Mouse (Mus musculus): ENCODE data around the gene Gnai2. TPM values are rescaled to one million over a fixed set of nuclear protein-coding genes. Genes with fewer than 3 reads are reported as not detected.
A peak's percentile ranks its signal among the peaks of the same experiment; 100 is the strongest.

Gene Gnai2
- polyA plus RNA-seq, 1 experiment from 2014 or later: 144 TPM

GRCm38 (mm10) chr9:107669480-107669945 lies 34.3 kb upstream of the Gnai2 start, which contains the start of gene Slc38a3:
Gene Slc38a3, minus strand, starts transcription at chr9:107669530.
- 69% methylated on average over 9 of the region's 9 CpGs for WGBS (ENCODE audit: insufficient replicate concordance)
- no peak for DNase-seq
- Histone ChIP-seq H3K4me2 (no peak within 1 kb of the TSS), H3K27ac (no peak within 1 kb of the TSS), H3K4me3 (replicated peaks) (no peak within 1 kb of the TSS), H3K9ac (no peak within 1 kb of the TSS), H3K4me1 (replicated peaks) (peaks cover 23% of the 10 kb centered on the region), H3K36me3 (no peaks in the 10 kb centered on the region), H3K27me3 (peaks cover 74% of the 10 kb centered on the region), H3K9me3 (replicated peaks) (no peaks in the 10 kb centered on the region)
- ATAC-seq (ENCODE audit: low read depth): no peak

- Histone ChIP-seq H3K27me3 (peaks cover 71% of the 10 kb centered on the region), H3K4me1 (replicated peaks) (peaks cover 23% of the 10 kb centered on the region), H3K9ac (no peak overlapping the region), H3K27ac (no peak overlapping the region), H3K4me3 (replicated peaks) (no peak overlapping the region), H3K4me2 (no peak overlapping the region), H3K9me3 (replicated peaks) (no peaks in the 10 kb centered on the region), H3K36me3 (no peaks in the 10 kb centered on the region)
- DNase-seq: no peak
- ATAC-seq (ENCODE audit: low read depth): no peak
- WGBS (ENCODE audit: insufficient replicate concordance): 56% methylated on average over 3 of the region's 3 CpGs
Measured at GRCm38 (mm10) chr9:107668916-107669315, 33.7 kb upstream of the Gnai2 start.

DNA sequence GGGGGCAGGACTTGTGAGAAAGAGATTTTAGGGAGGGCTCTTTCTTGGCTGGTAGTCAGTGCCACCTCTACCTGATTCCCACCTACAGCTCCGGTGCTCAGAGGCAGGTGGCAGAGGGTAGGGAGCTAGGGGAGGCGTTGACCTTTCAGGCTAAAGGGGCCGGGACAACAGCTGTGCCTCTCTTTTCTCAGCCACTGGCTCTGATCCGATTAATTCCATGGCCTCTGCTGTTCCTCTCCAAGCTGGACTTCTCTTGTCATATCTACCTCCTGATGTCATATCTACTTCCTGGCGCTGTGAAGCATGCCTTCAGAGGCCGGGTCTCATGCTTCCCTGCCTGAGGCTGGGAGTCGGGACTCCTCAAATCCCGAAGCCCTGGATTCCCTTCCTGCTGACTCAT lies 32.8 kb upstream of the Gnai2 start:
- no peak for DNase-seq
- no peak overlapping the region for H3K27ac ChIP-seq
- ATAC-seq (ENCODE audit: low read depth): no peak
- no peaks in the 10 kb centered on the region for H3K9me3 ChIP-seq (replicated peaks)
- WGBS (ENCODE audit: insufficient replicate concordance): 27% methylated on average over 8 of the region's 8 CpGs
- peak overlapping the region; percentile 64; the same call in 1 of the 2 replicates for H3K4me2 ChIP-seq
- H3K9ac ChIP-seq: no peak overlapping the region
- peaks cover 23% of the 10 kb centered on the region for H3K4me1 ChIP-seq (replicated peaks)
- peaks cover 77% of the 10 kb centered on the region for H3K27me3 ChIP-seq
- no peaks in the 10 kb centered on the region for H3K36me3 ChIP-seq
- H3K4me3 ChIP-seq (replicated peaks): no peak overlapping the region

- Histone ChIP-seq H3K9me3 (replicated peaks) (no peaks in the 10 kb centered on the region), H3K27ac (no peak overlapping the region), H3K27me3 (peaks cover 81% of the 10 kb centered on the region), H3K4me3 (replicated peaks) (peak overlapping the region; percentile 46), H3K4me2 (peak overlapping the region; percentile 64), H3K9ac (peak overlapping the region; percentile 47), H3K4me1 (replicated peaks) (peaks cover 23% of the 10 kb centered on the region), H3K36me3 (no peaks in the 10 kb centered on the region)
- no peak for DNase-seq
- WGBS (ENCODE audit: insufficient replicate concordance): 3% methylated on average over 24 of the region's 24 CpGs
- peak; percentile 71 for ATAC-seq (ENCODE audit: low read depth)
Measured at GRCm38 (mm10) chr9:107667219-107667618, 32.1 kb upstream of the Gnai2 start.

- DNase-seq (no peak), ATAC-seq (ENCODE audit: low read depth) (no peak)
- Histone ChIP-seq H3K4me1 (replicated peaks) (peaks cover 23% of the 10 kb centered on the region), H3K36me3 (no peaks in the 10 kb centered on the region), H3K4me3 (replicated peaks) (peak overlapping the region; percentile 46), H3K9ac (peak overlapping the region; percentile 47), H3K27ac (no peak overlapping the region), H3K27me3 (peaks cover 81% of the 10 kb centered on the region), H3K9me3 (replicated peaks) (no peaks in the 10 kb centered on the region), H3K4me2 (peak overlapping the region; percentile 64)
- 4% methylated on average over 30 of the region's 30 CpGs for WGBS (ENCODE audit: insufficient replicate concordance)
Measured at GRCm38 (mm10) chr9:107666751-107667205, 31.6 kb upstream of the Gnai2 start.

GRCm38 (mm10) chr9:107665308-107665707 lies 30.1 kb upstream of the Gnai2 start:
- H3K4me1 ChIP-seq (replicated peaks): peaks cover 23% of the 10 kb centered on the region
- H3K9me3 ChIP-seq (replicated peaks): no peaks in the 10 kb centered on the region
- peaks cover 74% of the 10 kb centered on the region for H3K27me3 ChIP-seq
- WGBS (ENCODE audit: insufficient replicate concordance): 59% methylated on average over 7 of the region's 7 CpGs
- H3K4me3 ChIP-seq (replicated peaks): no peak overlapping the region
- no peak overlapping the region for H3K27ac ChIP-seq
- H3K36me3 ChIP-seq: no peaks in the 10 kb centered on the region
- DNase-seq (no peak), ATAC-seq (ENCODE audit: low read depth) (no peak)
- H3K4me2 ChIP-seq: no peak overlapping the region
- H3K9ac ChIP-seq: no peak overlapping the region

GRCm38 (mm10) chr9:107663525-107663924 lies 28.4 kb upstream of the Gnai2 start:
- no peak overlapping the region for H3K4me2 ChIP-seq

GRCm38 (mm10) chr9:107662342-107662741 lies 27.2 kb upstream of the Gnai2 start:
- ATAC-seq (ENCODE audit: low read depth) (no peak), DNase-seq (no peak)
- Histone ChIP-seq H3K4me1 (replicated peaks) (peaks cover 10% of the 10 kb centered on the region), H3K4me2 (no peak overlapping the region), H3K4me3 (replicated peaks) (no peak overlapping the region), H3K27me3 (peaks cover 45% of the 10 kb centered on the region), H3K9ac (no peak overlapping the region), H3K9me3 (replicated peaks) (no peaks in the 10 kb centered on the region), H3K36me3 (no peaks in the 10 kb centered on the region), H3K27ac (no peak overlapping the region)
- WGBS (ENCODE audit: insufficient replicate concordance): 66% methylated on average over 8 of the region's 8 CpGs

More at GRCm38 (mm10) chr9:107663525-107663924, 28.4 kb upstream of the Gnai2 start:
- DNase-seq (no peak), ATAC-seq (ENCODE audit: low read depth) (no peak)
- WGBS (ENCODE audit: insufficient replicate concordance): 65% methylated on average over 9 of the region's 9 CpGs
- H3K36me3 ChIP-seq: no peaks in the 10 kb centered on the region
- peaks cover 57% of the 10 kb centered on the region for H3K27me3 ChIP-seq
- no peak overlapping the region for H3K4me3 ChIP-seq (replicated peaks)
- no peak overlapping the region for H3K27ac ChIP-seq
- no peaks in the 10 kb centered on the region for H3K9me3 ChIP-seq (replicated peaks)
- H3K9ac ChIP-seq: no peak overlapping the region
- H3K4me1 ChIP-seq (replicated peaks): peaks cover 21% of the 10 kb centered on the region

DNA sequence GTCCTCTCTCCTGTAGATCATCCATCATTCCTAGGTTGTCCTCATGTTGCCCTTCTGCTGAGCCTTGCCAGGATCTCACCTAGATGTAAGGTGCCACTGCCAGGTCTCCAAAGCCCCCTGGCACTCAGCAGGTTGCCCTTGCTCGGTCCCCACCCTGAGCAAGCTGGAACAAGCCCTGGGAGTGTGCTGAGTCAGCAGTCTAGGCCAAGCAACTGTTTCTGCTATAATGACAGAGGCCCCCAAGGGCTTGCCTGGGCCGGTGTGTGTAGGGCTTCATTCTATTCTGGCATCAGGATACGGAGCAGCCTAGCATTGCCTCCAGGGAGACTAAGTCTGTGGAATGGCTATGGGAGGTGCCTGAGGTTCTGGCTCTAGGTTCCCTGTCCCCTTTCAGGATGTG lies 25.6 kb upstream of the Gnai2 start:
- Histone ChIP-seq H3K4me1 (replicated peaks) (no peaks in the 10 kb centered on the region), H3K4me2 (no peak overlapping the region), H3K9ac (no peak overlapping the region), H3K27me3 (peaks cover 29% of the 10 kb centered on the region), H3K36me3 (no peaks in the 10 kb centered on the region), H3K9me3 (replicated peaks) (no peaks in the 10 kb centered on the region), H3K4me3 (replicated peaks) (no peak overlapping the region), H3K27ac (no peak overlapping the region)
- DNase-seq (no peak), ATAC-seq (ENCODE audit: low read depth) (no peak)
- WGBS (ENCODE audit: insufficient replicate concordance): 62% methylated on average over 3 of the region's 3 CpGs

- Histone ChIP-seq H3K36me3 (no peaks in the 10 kb centered on the region), H3K27ac (no peak overlapping the region), H3K9me3 (replicated peaks) (no peaks in the 10 kb centered on the region), H3K4me2 (no peak overlapping the region), H3K4me1 (replicated peaks) (no peaks in the 10 kb centered on the region), H3K9ac (no peak overlapping the region), H3K4me3 (replicated peaks) (no peak overlapping the region), H3K27me3 (peaks cover 21% of the 10 kb centered on the region)
- no peak for DNase-seq
- WGBS (ENCODE audit: insufficient replicate concordance): 64% methylated on average over 3 of the region's 3 CpGs
- ATAC-seq (ENCODE audit: low read depth): no peak
Measured at GRCm38 (mm10) chr9:107659961-107660360, 24.8 kb upstream of the Gnai2 start.

- no peak for ATAC-seq (ENCODE audit: low read depth)
- no peaks in the 10 kb centered on the region for H3K4me1 ChIP-seq (replicated peaks)
Measured at GRCm38 (mm10) chr9:107659551-107659950, 24.4 kb upstream of the Gnai2 start.

DNA sequence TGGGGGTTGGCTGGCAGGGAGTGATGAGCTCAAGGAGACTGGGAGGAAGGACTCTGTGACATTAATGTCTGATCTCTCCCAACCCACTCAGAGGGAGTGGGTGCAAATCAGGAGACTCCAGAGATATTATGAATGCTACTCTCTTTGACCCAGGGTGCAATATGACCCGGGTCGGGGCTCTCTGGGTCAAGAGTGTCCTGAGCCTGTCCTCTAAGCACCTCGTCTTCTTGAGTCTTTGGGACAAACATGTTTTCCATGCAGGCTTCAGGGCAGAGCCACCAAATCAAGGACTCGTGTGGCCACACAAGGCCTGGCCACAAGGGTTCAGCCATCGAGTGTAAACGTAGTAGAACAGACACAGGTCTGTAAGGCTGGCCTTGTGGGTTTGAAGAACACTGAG lies 22.9 kb upstream of the Gnai2 start:
- 64% methylated on average over 6 of the region's 6 CpGs for WGBS (ENCODE audit: insufficient replicate concordance)
- H3K36me3 ChIP-seq: no peaks in the 10 kb centered on the region
- no peak for DNase-seq

More at GRCm38 (mm10) chr9:107659551-107659950, 24.4 kb upstream of the Gnai2 start:
- Histone ChIP-seq H3K9me3 (replicated peaks) (no peaks in the 10 kb centered on the region), H3K9ac (no peak overlapping the region), H3K36me3 (no peaks in the 10 kb centered on the region), H3K27me3 (peaks cover 17% of the 10 kb centered on the region), H3K4me2 (no peak overlapping the region), H3K4me3 (replicated peaks) (no peak overlapping the region), H3K27ac (no peak overlapping the region)
- WGBS (ENCODE audit: insufficient replicate concordance): 70% methylated on average over 10 of the region's 10 CpGs
- no peak for DNase-seq

More for the DNA sequence above, 22.9 kb upstream of the Gnai2 start:
- Histone ChIP-seq H3K9ac (no peak overlapping the region), H3K27ac (no peak overlapping the region), H3K9me3 (replicated peaks) (no peaks in the 10 kb centered on the region), H3K4me2 (no peak overlapping the region), H3K27me3 (peaks cover 5% of the 10 kb centered on the region; the same call in 1 of the 2 replicates), H3K4me3 (replicated peaks) (no peak overlapping the region), H3K4me1 (replicated peaks) (no peaks in the 10 kb centered on the region; the same call in 1 of the 2 replicates)
- ATAC-seq (ENCODE audit: low read depth): no peak
